Mouse (Mus musculus) liver, embryonic 13.5 days (tissue): ENCODE results near the gene Dnah17. TPM values are rescaled to one million over a fixed set of nuclear protein-coding genes. Genes with fewer than 3 reads are reported as not detected.
A peak's percentile ranks its signal among the peaks of the same experiment; 100 is the strongest.

Experiments
- ATAC-seq: fragments of 200-750 bp; cut with Nextera tagmentation; 2 replicates; pipeline ENCODE4 v1.8.0; 2017; ENCODE audit warnings: low read depth, mild to moderate bottlenecking, moderate number of reproducible peaks, moderate library complexity
- DNase-seq: peaks from one replicate; pipeline ENCODE4 v3.0.0; 2022
- H3K27ac ChIP-seq: fragments of 300-500 bp; sonication (generic); 2 replicates; pipeline ENCODE4 v1.5.1; 2015; ENCODE audit warnings: moderate library complexity, mild to moderate bottlenecking, inconsistent platforms
- H3K27me3 ChIP-seq: fragments of 300-500 bp; sonication (generic); 2 replicates; pipeline ENCODE4 v1.6.1; 2015; ENCODE audit warnings: mild to moderate bottlenecking, inconsistent platforms
- H3K36me3 ChIP-seq: fragments of 300-500 bp; sonication (generic); 2 replicates; pipeline ENCODE4 v1.6.1; 2015; ENCODE audit warnings: mild to moderate bottlenecking, inconsistent platforms
- H3K4me1 ChIP-seq: fragments of 300-500 bp; sonication (generic); replicated peaks from 2 replicates; pipeline ENCODE4 v1.6.1; 2015; ENCODE audit warnings: inconsistent platforms
- H3K4me2 ChIP-seq: fragments of 300-500 bp; sonication (generic); 2 replicates; pipeline ENCODE4 v1.6.1; 2015; ENCODE audit warnings: inconsistent platforms, mild to moderate bottlenecking, moderate library complexity
- H3K4me3 ChIP-seq: fragments of 300-500 bp; sonication (generic); replicated peaks from 2 replicates; pipeline ENCODE4 v1.5.1; 2015; ENCODE audit warnings: mild to moderate bottlenecking, inconsistent platforms
- H3K9ac ChIP-seq: fragments of 300-500 bp; sonication (generic); 2 replicates; pipeline ENCODE4 v1.6.1; 2015; ENCODE audit warnings: mild to moderate bottlenecking, inconsistent platforms
- H3K9me3 ChIP-seq: fragments of 300-500 bp; sonication (generic); replicated peaks from 2 replicates; pipeline ENCODE4 v1.6.1; 2016; ENCODE audit warnings: inconsistent platforms
- WGBS: fragments of 180-500 bp; shearing (Covaris S2); methylation state at CpG from one replicate; pipeline ENCODE4 v1.1.7; 2015; ENCODE audit not compliant: insufficient replicate concordance; 5-methylcytosine and 5-hydroxymethylcytosine counted together
- polyA plus RNA-seq: library from polyadenylated mRNA; unstranded; fragments of >200 nt; fragmentation: Nextera tagmentation; extraction: Ambion mirVana; gene quantifications from 2 replicates; pipeline ENCODE4 v1.2.1, GENCODE M21; 2015

Dnah17 gene
- polyA plus RNA-seq, 1 experiment from 2014 or later: 0.07 TPM

- H3K9ac ChIP-seq: no peak overlapping the region
- no peak overlapping the region for H3K27ac ChIP-seq
Observed at GRCm38 (mm10) chr11:118160763-118161162, 30.3 kb upstream of the Dnah17 start.

GRCm38 (mm10) chr11:118158753-118159152, 28.3 kb upstream of the Dnah17 start:
- H3K27ac ChIP-seq: no peak overlapping the region
- no peaks in the 10 kb centered on the region for H3K36me3 ChIP-seq
- H3K9me3 ChIP-seq: no peaks in the 10 kb centered on the region
- WGBS: 50% methylated on average over 4 of the region's 4 CpGs
- no peak overlapping the region for H3K4me2 ChIP-seq
- H3K27me3 ChIP-seq: no peaks in the 10 kb centered on the region
- no peak overlapping the region for H3K4me3 ChIP-seq
- DNase-seq (no peak), ATAC-seq (no peak)
- no peak overlapping the region for H3K9ac ChIP-seq
- H3K4me1 ChIP-seq: peaks cover 6% of the 10 kb centered on the region; the same call in 1 of the 2 replicates

More at GRCm38 (mm10) chr11:118160763-118161162, 30.3 kb upstream of the Dnah17 start:
- H3K9me3 ChIP-seq: no peaks in the 10 kb centered on the region
- no peak overlapping the region for H3K4me3 ChIP-seq
- H3K27me3 ChIP-seq: no peaks in the 10 kb centered on the region
- no peak overlapping the region for H3K4me2 ChIP-seq
- 63% methylated on average over 2 of the region's 2 CpGs for WGBS
- peaks cover 6% of the 10 kb centered on the region; the same call in 1 of the 2 replicates for H3K4me1 ChIP-seq
- ATAC-seq (no peak), DNase-seq (no peak)
- no peaks in the 10 kb centered on the region for H3K36me3 ChIP-seq

GRCm38 (mm10) chr11:118156480-118157060, 26.1 kb upstream of the Dnah17 start:
- ATAC-seq (no peak), DNase-seq (no peak)
- Histone ChIP-seq H3K4me3 (no peak overlapping the region), H3K4me2 (no peak overlapping the region), H3K4me1 (peaks cover 4% of the 10 kb centered on the region; the same call in 1 of the 2 replicates), H3K27me3 (no peaks in the 10 kb centered on the region), H3K9me3 (no peaks in the 10 kb centered on the region), H3K36me3 (no peaks in the 10 kb centered on the region), H3K27ac (no peak overlapping the region), H3K9ac (no peak overlapping the region)
- WGBS: 61% methylated on average over 8 of the region's 8 CpGs

GRCm38 (mm10) chr11:118152964-118153363, 22.5 kb upstream of the Dnah17 start:
- Histone ChIP-seq H3K27me3 (no peaks in the 10 kb centered on the region), H3K4me3 (no peak overlapping the region), H3K4me1 (peaks cover 7% of the 10 kb centered on the region), H3K4me2 (no peak overlapping the region), H3K27ac (no peak overlapping the region), H3K9me3 (no peaks in the 10 kb centered on the region), H3K36me3 (no peaks in the 10 kb centered on the region), H3K9ac (no peak overlapping the region)
- no peak for DNase-seq
- 46% methylated on average over 4 of the region's 4 CpGs for WGBS
- no peak for ATAC-seq

GRCm38 (mm10) chr11:118151423-118152180, 21.2 kb upstream of the Dnah17 start:
- 67% methylated on average over 5 of the region's 5 CpGs for WGBS
- no peaks in the 10 kb centered on the region for H3K9me3 ChIP-seq
- H3K36me3 ChIP-seq: no peaks in the 10 kb centered on the region
- no peak overlapping the region for H3K9ac ChIP-seq
- DNase-seq (no peak), ATAC-seq (no peak)
- H3K27me3 ChIP-seq: no peaks in the 10 kb centered on the region
- no peak overlapping the region for H3K4me2 ChIP-seq
- no peak overlapping the region for H3K4me3 ChIP-seq
- H3K27ac ChIP-seq: no peak overlapping the region
- H3K4me1 ChIP-seq: peaks cover 12% of the 10 kb centered on the region

- H3K9ac ChIP-seq: no peak overlapping the region
- ATAC-seq (no peak), DNase-seq (no peak)
- H3K4me3 ChIP-seq: no peak overlapping the region
- H3K27me3 ChIP-seq: no peaks in the 10 kb centered on the region
- WGBS: 68% methylated on average over 9 of the region's 9 CpGs
- no peak overlapping the region for H3K27ac ChIP-seq
- H3K36me3 ChIP-seq: no peaks in the 10 kb centered on the region
- H3K9me3 ChIP-seq: no peaks in the 10 kb centered on the region
- H3K4me1 ChIP-seq: peaks cover 12% of the 10 kb centered on the region
- no peak overlapping the region for H3K4me2 ChIP-seq
Observed at GRCm38 (mm10) chr11:118150115-118150701, 19.8 kb upstream of the Dnah17 start.

GRCm38 (mm10) chr11:118147877-118148637, 17.6 kb upstream of the Dnah17 start:
- H3K9me3 ChIP-seq: no peaks in the 10 kb centered on the region

GRCm38 (mm10) chr11:118146446-118146845, 16.0 kb upstream of the Dnah17 start:
- 0 out of 2 replicates have a peak overlapping the region, but pooled peaks have one; percentile 35 for H3K4me2 ChIP-seq
- peak overlapping the region; percentile 16; the same call in 1 of the 2 replicates for H3K4me3 ChIP-seq
- H3K9me3 ChIP-seq: no peaks in the 10 kb centered on the region
- no peak overlapping the region for H3K9ac ChIP-seq
- H3K27me3 ChIP-seq: no peaks in the 10 kb centered on the region
- no peak for ATAC-seq
- H3K4me1 ChIP-seq: peaks cover 17% of the 10 kb centered on the region
- WGBS: 82% methylated on average over 10 of the region's 10 CpGs
- no peaks in the 10 kb centered on the region for H3K36me3 ChIP-seq
- no peak for DNase-seq
- H3K27ac ChIP-seq: no peak overlapping the region

More at GRCm38 (mm10) chr11:118147877-118148637, 17.6 kb upstream of the Dnah17 start:
- H3K36me3 ChIP-seq: no peaks in the 10 kb centered on the region
- peaks cover 17% of the 10 kb centered on the region for H3K4me1 ChIP-seq
- DNase-seq (no peak), ATAC-seq (no peak)
- no peak overlapping the region for H3K4me2 ChIP-seq
- no peak overlapping the region for H3K9ac ChIP-seq
- no peaks in the 10 kb centered on the region for H3K27me3 ChIP-seq
- H3K27ac ChIP-seq: no peak overlapping the region
- H3K4me3 ChIP-seq: no peak overlapping the region
- WGBS: 61% methylated on average over 9 of the region's 9 CpGs

- Histone ChIP-seq H3K27ac (no peak overlapping the region), H3K9ac (no peak overlapping the region), H3K4me1 (peaks cover 17% of the 10 kb centered on the region), H3K27me3 (no peaks in the 10 kb centered on the region), H3K36me3 (no peaks in the 10 kb centered on the region), H3K4me3 (peak overlapping the region; percentile 16), H3K9me3 (no peaks in the 10 kb centered on the region), H3K4me2 (peak overlapping the region; percentile 35)
- DNase-seq (no peak), ATAC-seq (0 out of 2 replicates have a peak, but pooled peaks have one; percentile 37)
- WGBS: 37% methylated on average over 16 of the region's 16 CpGs
Observed at GRCm38 (mm10) chr11:118145771-118146351, 15.4 kb upstream of the Dnah17 start.

GRCm38 (mm10) chr11:118145092-118145491, 14.7 kb upstream of the Dnah17 start:
- no peak overlapping the region for H3K4me3 ChIP-seq
- H3K4me2 ChIP-seq: no peak overlapping the region
- H3K4me1 ChIP-seq: peaks cover 17% of the 10 kb centered on the region
- no peaks in the 10 kb centered on the region for H3K27me3 ChIP-seq
- ATAC-seq (no peak), DNase-seq (no peak)
- no peaks in the 10 kb centered on the region for H3K9me3 ChIP-seq
- no peaks in the 10 kb centered on the region for H3K36me3 ChIP-seq
- no peak overlapping the region for H3K27ac ChIP-seq
- H3K9ac ChIP-seq: no peak overlapping the region
- 64% methylated on average over 4 of the region's 4 CpGs for WGBS

GRCm38 (mm10) chr11:118143731-118144130, 13.3 kb upstream of the Dnah17 start:
- ATAC-seq (no peak), DNase-seq (no peak)
- WGBS: 64% methylated on average over 4 of the region's 4 CpGs

More at GRCm38 (mm10) chr11:118143731-118144130, 13.3 kb upstream of the Dnah17 start:
- H3K9me3 ChIP-seq: no peaks in the 10 kb centered on the region
- no peak overlapping the region for H3K9ac ChIP-seq
- no peak overlapping the region for H3K27ac ChIP-seq
- no peak overlapping the region for H3K4me2 ChIP-seq
- H3K4me1 ChIP-seq: peaks cover 17% of the 10 kb centered on the region
- no peaks in the 10 kb centered on the region for H3K36me3 ChIP-seq
- no peaks in the 10 kb centered on the region for H3K27me3 ChIP-seq
- H3K4me3 ChIP-seq: no peak overlapping the region
